In genomic region chr2:165033306-165033705, GRCm38 (mm10) we compare ENCODE assay signal across 8 mouse cellular contexts. TPM values are rescaled to one million over a fixed set of nuclear protein-coding genes. Genes with fewer than 3 reads are reported as not detected.
DNase-seq lines count a peak whose midpoint lies in the region; ATAC-seq and TF ChIP-seq lines count a peak whose summit lies in the region.

No protein-coding gene starts in this region.

- H3K27ac ChIP-seq in cerebellum, adult 2 months (ENCODE audit: insufficient read depth, low read length) = no peak overlapping the region
- no peak overlapping the region for H3K27ac ChIP-seq in liver, embryonic 14.5 days

- WGBS in cerebellum, adult 2 months = 26% methylated on average over 6 of the region's 6 CpGs
- 55% methylated on average over 6 of the region's 6 CpGs for WGBS in liver, embryonic 14.5 days (ENCODE audit: insufficient replicate concordance)

- no peak for TF ChIP-seq POLR2A in cerebellum, adult 2 months (IDR thresholded peaks at IDR 0.05; ENCODE audit: borderline replicate concordance, insufficient read depth, low read length)

- ATAC-seq in liver, embryonic 14.5 days (ENCODE audit: insufficient read depth) = no peak

- no peak for TF ChIP-seq EP300 in liver, embryonic 14.5 days (IDR thresholded peaks at IDR 0.05; ENCODE audit: low read depth)

- H3K4me3 ChIP-seq in cerebellum, adult 2 months (replicated peaks; ENCODE audit: insufficient read depth, low read depth, low read length) = peak overlapping the region; percentile 87
- peak overlapping the region; percentile 84 to 97; a peak in 3 of 4 replicates for H3K4me3 ChIP-seq in liver, embryonic 14.5 days (ENCODE audit: insufficient read depth in 1 of 2, low read depth in 2 of 2, low read length in 2 of 2)

- no peak for DNase-seq in cerebellum, adult 2 months
- no peak for DNase-seq in cerebellum, adult 11 months
- peak; percentile 17 for DNase-seq in thymus, postnatal 0 days (ENCODE audit: low spot score)
- no peak for DNase-seq in thymus, adult 18-20 months
- no peak for DNase-seq in liver, embryonic 14.5 days (ENCODE audit: low read depth in 3 of 3, low spot score in 3 of 3)
- DNase-seq in yolk sac, embryonic 10.5 days (ENCODE audit: low spot score) = no peak
- no peak for DNase-seq in adrenal gland, adult 18-20 months (ENCODE audit: low spot score in 2 of 2)
- DNase-seq in layer of hippocampus, postnatal 36 days = no peak

- peak overlapping the region; percentile 95 for H3K9ac ChIP-seq in liver, embryonic 14.5 days (replicated peaks)

- H3K4me2 ChIP-seq in liver, embryonic 14.5 days (ENCODE audit: low read depth) = peak overlapping the region; percentile 70

- H3K9me3 ChIP-seq in liver, embryonic 14.5 days (ENCODE audit: control insufficient read depth, low read length) = no peaks in the 10 kb centered on the region

- H3K36me3 ChIP-seq in liver, embryonic 14.5 days (replicated peaks; ENCODE audit: control insufficient read depth, insufficient read depth, low read depth) = no peaks in the 10 kb centered on the region

- TF ChIP-seq CTCF in cerebellum, adult 2 months (IDR thresholded peaks at IDR 0.05; ENCODE audit: borderline replicate concordance, insufficient read depth, low read depth, low read length) = no peak
- TF ChIP-seq CTCF in liver, embryonic 14.5 days (IDR thresholded peaks at IDR 0.05; ENCODE audit: low read depth) = no peak

- H3K27me3 ChIP-seq in cerebellum, adult 2 months (ENCODE audit: control insufficient read depth, insufficient read depth, low read length) = no peaks in the 10 kb centered on the region
- H3K27me3 ChIP-seq in liver, embryonic 14.5 days (ENCODE audit: control insufficient read depth, insufficient read depth, low read length) = no peaks in the 10 kb centered on the region

- H3K4me1 ChIP-seq in cerebellum, adult 2 months (ENCODE audit: control insufficient read depth, insufficient read depth, low read length) = peaks cover 11% of the 10 kb centered on the region; the same call in 1 of the 2 replicates
- H3K4me1 ChIP-seq in liver, embryonic 14.5 days (replicated peaks; ENCODE audit: control insufficient read depth in 2 of 2, insufficient read depth in 2 of 2, low read length in 1 of 2) = peaks cover 6 to 8% of the 10 kb centered on the region in 2 experiments; a peak in 3 of 4 replicates

RNA-seq across cellular contexts. Expression of gene Ncoa5, which starts 1.4 kb away (rescaled TPM):
- polyA plus RNA-seq in cerebellum, adult 2 months (2012; rRNA removed) = 54.9 and 56.7 TPM in 2 replicates
- 43.8 and 51.3 TPM in 2 replicates for polyA plus RNA-seq in thymus, postnatal 0 days (2015; fragmentation: Nextera tagmentation; extraction: Ambion mirVana)
- polyA plus RNA-seq in liver, embryonic 14.5 days (2012; rRNA removed) = 11.7 and 13.5 TPM in 2 replicates
- polyA plus RNA-seq in liver, embryonic 14.5 days (2014; fragmentation: Nextera tagmentation; extraction: Ambion mirVana) = 11.6 TPM in 2 replicates
- total RNA-seq in adrenal gland, adult 18-20 months (2021) = 10 to 100 TPM; 35.7 to 41.6 TPM
- 10 to 100 TPM; 56.8 to 66.3 TPM for total RNA-seq in layer of hippocampus, postnatal 36 days (2021)

RNA-seq across cellular contexts. Expression of gene Cd40, which starts 22.1 kb away (rescaled TPM):
- polyA plus RNA-seq in cerebellum, adult 2 months (2012; rRNA removed) = 2.1 TPM in 2 replicates
- polyA plus RNA-seq in thymus, postnatal 0 days (2015; fragmentation: Nextera tagmentation; extraction: Ambion mirVana) = 29.6 and 31.4 TPM in 2 replicates
- 1.9 and 2.4 TPM in 2 replicates for polyA plus RNA-seq in liver, embryonic 14.5 days (2012; rRNA removed)
- 3.0 and 4.3 TPM in 2 replicates for polyA plus RNA-seq in liver, embryonic 14.5 days (2014; fragmentation: Nextera tagmentation; extraction: Ambion mirVana)
- total RNA-seq in adrenal gland, adult 18-20 months (2021) = 1 to 10 TPM; 1.9 to 2.2 TPM
- total RNA-seq in layer of hippocampus, postnatal 36 days (2021) = 1 to 10 TPM in 1 of 2 experiments, under 1 TPM in 1; 0.77 to 1.3 TPM

RNA-seq across cellular contexts. Expression of gene 1700025C18Rik, which starts 57.2 kb away (rescaled TPM):
- polyA plus RNA-seq in cerebellum, adult 2 months (2012; rRNA removed) = not detected in 2 replicates
- not detected in 2 replicates for polyA plus RNA-seq in thymus, postnatal 0 days (2015; fragmentation: Nextera tagmentation; extraction: Ambion mirVana)
- not detected in 2 replicates for polyA plus RNA-seq in liver, embryonic 14.5 days (2012; rRNA removed)
- not detected in 2 replicates for polyA plus RNA-seq in liver, embryonic 14.5 days (2014; fragmentation: Nextera tagmentation; extraction: Ambion mirVana)
- total RNA-seq in adrenal gland, adult 18-20 months (2021) = not detected
- total RNA-seq in layer of hippocampus, postnatal 36 days (2021) = not detected
